Mouse (Mus musculus) frontal cortex, postnatal 25 days (tissue): Measurements from ENCODE around the gene Kif14.
"Not testable (repeated sequence)": the region's sequence is repeated elsewhere in the genome, so short reads cannot be mapped to it uniquely, and the experiment has no call there.

Source experiments
- DNase-seq, 2 experiments: peaks; one replicate each; pipeline ENCODE4 v3.0.0; 2022; ENCODE audit warnings: low spot score in 2 of 2

Gene Kif14

DNA sequence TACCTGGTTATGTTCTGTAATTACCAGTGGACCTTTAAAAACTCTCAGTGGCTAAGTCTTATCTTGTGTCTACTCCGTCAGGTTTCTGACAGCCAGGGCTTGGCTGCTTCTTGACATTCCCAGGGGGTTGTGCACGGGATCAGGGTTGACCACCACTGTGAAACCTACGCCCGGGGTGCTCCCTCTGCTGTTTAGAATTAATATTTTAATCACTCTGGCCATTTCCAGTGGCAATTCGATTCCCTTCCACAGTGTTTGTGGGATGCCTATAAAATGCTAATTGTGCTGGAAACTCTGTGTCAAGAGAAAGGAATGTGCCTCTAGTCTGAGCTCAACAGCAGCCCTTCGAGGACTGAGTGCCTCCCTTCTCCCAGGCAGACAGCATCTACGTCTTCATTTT is 89.7 kb downstream of the Kif14 start:
- no peak for DNase-seq

GRCm38 (mm10) chr1:136556643-136557042 is 90.5 kb downstream of the Kif14 start:
- DNase-seq, result not testable (repeated sequence)

DNA sequence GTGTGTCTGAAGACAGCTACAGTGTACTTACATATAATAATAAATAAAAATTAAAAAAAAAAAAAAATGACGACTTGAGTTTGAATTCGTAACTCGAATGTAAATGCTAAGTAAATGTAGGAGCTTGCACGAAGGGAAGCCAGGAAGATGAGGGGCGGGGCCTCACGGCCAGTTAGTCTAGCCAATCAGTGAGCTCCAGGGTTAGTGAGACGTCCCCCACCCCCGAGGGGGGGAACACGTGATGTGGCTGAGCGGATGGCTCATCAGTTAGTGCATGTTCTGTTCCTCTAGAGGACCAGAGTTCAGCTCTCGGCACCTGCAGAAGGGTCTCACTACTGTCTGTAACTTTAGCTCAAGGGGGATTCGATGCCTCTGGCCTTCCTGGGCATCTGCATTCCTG is 91.3 kb downstream of the Kif14 start:
- no peak for DNase-seq

DNA sequence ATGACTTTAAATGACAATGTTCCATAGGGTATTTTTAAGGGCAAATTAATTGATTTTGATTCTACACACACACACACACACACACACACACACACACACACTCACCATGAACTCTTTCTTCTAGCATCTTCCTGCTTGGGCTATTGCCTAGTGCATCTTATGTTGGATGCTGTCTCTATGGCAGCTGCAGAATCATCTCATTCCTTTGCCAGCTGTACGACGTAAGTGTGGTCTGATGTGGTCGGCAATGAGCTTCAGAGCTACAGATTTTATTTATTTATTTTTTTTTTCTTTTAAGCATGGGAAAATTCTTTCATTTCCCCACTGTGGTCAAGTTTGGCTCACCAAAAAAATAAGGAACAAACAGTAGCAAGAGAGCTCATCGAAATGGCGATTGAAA is 92.6 kb downstream of the Kif14 start:
- DNase-seq, result no peak

GRCm38 (mm10) chr1:136559284-136559683 is 93.1 kb downstream of the Kif14 start:
- no peak for DNase-seq

DNA sequence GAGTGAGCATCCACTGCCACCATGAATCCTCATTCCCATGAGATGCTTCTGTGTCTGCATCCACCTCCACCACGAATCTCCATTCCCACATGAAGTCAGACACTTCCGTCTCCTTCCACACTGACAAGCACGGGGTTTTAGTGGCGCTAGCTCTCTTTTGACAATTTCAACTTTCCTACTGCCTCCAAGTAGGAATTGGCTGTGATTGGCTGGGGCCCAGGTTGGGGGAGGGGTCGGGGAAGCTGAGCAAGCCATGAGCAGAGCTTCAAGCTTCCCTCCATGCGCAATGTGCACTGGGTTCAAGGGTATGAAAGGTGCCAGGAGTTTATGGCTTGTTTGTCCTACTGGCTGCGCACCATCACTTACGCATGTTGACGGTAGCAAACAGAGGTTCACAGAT is 93.6 kb downstream of the Kif14 start:
- DNase-seq, result no peak

- no peak for DNase-seq
Observed at GRCm38 (mm10) chr1:136561823-136562222, 95.7 kb downstream of the Kif14 start.

GRCm38 (mm10) chr1:136563149-136563548 is 97.0 kb downstream of the Kif14 start:
- no peak for DNase-seq

- DNase-seq, result no peak
Observed at GRCm38 (mm10) chr1:136564963-136565362, 98.8 kb downstream of the Kif14 start.

DNA sequence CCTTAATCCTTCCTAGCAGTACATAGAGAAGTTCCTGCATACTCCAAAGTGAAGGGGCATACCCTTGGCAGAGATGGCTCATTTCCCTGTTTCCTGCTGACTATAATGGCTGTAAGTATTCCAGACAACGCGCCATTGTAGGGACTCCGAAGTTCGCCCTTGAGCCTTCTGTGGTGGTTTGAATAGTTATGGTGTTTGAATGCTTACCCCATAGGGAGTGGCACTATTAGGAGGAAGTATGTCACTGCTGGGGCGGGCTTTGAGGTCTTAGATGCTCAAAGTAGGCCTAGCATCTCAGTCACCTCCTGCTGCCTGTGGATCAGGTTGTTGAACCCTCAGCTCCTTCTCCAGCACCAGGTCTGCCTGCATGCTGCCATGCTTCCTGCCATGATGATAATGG is 100.2 kb downstream of the Kif14 start:
- no peak for DNase-seq

GRCm38 (mm10) chr1:136567641-136568040 is 101.5 kb downstream of the Kif14 start:
- DNase-seq, result no peak

GRCm38 (mm10) chr1:136568738-136569194 is 102.6 kb downstream of the Kif14 start:
- DNase-seq, result no peak

DNA sequence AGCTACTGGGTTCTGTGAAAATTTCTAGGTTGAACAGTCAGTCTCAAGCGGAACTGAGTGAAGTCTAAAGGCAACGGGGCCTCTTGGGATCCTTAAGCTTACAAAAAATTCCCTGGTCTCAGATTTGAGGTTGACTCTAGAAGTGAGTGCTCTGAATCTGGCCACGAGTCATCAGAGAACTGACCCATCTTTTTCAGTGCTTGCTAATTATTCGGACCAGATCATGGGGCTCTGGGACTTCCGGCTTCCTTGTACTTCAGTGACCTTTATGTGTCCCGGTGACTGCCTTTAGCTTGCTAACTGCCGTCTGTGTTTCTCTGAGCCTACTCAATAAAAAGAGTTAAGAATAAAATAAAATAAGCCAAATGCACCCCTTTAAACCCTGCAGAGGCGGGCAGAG is 103.1 kb downstream of the Kif14 start:
- no peak for DNase-seq

DNA sequence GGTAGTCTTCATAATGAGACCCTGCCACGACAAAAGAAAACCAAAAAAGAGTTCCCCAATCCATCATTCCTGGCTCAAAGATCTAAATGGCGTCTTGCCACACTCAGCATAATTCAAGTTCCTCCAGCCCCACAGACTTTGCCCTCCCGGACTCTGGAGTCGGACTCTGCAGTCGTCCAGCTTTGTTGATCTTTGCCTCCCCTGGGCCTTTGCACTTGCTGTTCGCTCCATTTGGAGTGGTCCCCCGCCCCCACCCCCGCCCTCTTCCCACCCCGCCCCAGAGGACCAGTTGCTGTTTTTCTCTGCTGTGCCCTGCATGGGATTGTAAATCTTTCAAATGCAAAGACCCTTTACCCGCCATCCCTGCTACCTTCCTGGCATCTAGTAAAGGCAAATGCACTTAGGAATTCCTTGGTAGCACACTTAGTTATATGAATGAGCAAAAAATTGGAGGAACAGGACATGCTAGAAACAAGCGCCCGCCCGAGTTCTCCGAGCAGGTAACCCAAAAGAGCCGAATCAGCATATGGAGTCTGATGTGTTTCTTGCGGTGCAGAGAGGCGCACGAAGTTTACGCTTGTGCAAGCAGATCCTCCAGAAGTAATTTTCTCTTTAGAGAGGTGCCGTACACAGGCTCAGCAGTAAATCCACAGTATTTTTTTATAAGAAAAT is 103.6 kb downstream of the Kif14 start:
- no peak for DNase-seq

DNA sequence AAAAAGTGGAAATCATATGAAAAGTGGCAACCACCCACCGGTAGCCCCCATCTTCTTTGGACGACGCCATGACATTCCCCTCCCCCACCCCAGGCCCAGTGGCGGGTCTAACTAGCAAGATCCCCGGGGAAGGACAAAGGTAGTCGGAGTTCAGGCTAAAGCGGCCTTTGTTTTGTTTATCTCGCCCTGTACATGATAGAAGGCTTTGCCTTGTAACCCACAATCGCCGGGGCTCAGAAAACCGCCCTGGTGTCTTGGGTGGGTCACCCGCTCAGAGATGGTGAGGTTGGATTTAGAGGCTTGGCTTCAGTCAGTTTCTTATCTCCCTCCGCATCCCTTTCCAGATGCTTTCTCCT is 104.1 kb downstream of the Kif14 start:
- no peak for DNase-seq

- no peak for DNase-seq
Observed at GRCm38 (mm10) chr1:136570976-136571375, 104.8 kb downstream of the Kif14 start.

GRCm38 (mm10) chr1:136571530-136571929 is 105.4 kb downstream of the Kif14 start:
- DNase-seq, result no peak

DNA sequence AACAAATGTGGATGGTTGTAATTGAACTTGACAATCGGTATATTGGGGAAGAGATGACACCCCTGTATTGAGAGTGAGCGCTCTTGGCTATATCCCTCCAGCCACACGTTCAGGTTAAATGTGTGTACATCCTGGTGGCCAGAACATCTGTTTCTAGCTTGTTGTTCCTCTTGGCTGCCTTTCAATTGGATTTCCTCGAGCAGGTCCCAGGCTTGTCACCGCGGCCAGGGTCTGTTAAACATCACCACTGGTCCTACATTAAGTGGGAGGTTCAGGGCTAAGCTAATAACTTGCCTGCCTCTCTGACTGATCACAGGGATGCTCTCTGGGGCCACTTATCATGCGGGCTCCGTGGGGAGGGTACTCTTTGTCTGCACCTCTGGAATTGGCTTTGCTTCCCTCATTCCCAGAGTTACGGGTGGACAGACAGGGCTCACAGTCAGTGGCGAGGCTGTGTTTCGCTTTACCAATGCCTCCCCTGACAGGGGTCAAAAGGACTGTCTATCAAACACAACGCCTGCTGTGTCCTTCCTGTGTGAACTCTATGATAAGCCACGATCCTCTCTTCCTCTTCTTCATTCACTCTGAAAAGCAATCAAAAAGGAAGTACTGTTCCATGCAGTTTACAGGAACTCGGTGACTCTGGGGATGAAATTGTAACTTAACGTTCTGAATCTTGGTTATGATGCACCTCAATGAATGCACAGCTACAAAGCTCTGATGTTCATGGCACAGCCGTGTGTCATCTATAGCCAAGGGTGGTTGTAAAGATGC is 111.9 kb downstream of the Kif14 start:
- DNase-seq, result no peak

- no peak for DNase-seq
Observed at GRCm38 (mm10) chr1:136579360-136579759, 113.2 kb downstream of the Kif14 start.

GRCm38 (mm10) chr1:136580266-136580665 is 114.1 kb downstream of the Kif14 start:
- DNase-seq, result no peak
